18 mouse cellular contexts compared by ENCODE assay signal in the genomic region with DNA sequence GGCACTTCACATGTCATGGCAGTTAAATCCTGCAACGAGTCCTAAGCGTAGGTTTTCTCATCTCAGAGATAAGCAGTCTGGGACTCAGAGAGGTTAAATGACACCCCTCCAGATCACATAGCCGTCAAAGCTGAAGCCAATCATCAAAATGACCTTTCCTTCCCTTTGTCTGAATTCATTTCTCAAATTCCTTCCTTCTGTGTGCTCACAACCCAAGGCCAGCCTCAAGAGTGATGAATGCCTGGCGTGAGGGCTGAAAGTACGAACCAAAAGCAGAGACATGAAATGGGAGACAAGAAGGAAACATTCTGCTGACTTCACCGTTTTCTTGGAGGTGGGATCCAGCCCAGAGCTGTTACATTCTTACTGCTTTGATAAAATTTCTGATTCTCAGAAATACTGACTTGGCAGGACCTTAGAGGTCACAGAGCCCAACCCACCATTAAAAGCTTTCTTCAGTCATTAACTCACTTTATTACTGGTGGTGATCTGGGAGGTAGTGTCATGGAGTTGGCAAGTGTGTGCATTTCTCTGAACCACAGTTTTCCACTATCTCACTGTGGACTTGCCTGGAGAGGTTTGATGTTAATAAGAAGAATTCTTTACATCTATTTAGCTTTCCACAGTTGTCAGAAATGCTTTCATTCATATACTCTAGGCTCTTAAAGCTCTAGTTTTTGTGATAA. TPM values are rescaled to one million over a fixed set of nuclear protein-coding genes. Genes with fewer than 3 reads are reported as not detected.
DNase-seq lines count a peak whose midpoint lies in the region; ATAC-seq lines count a peak whose summit lies in the region.
"Had no signal": no experiment of that assay in that cellular context is flagged by ENCODE, and none has a peak within 500 bp of the region (broad histone marks: within the 10 kb centered on the region; RNA-seq: fewer than 3 reads in every experiment).

No protein-coding gene starts in this region.

- no peaks in the 10 kb centered on the region for H3K36me3 ChIP-seq in heart, embryonic 15.5 days
- no peaks in the 10 kb centered on the region for H3K36me3 ChIP-seq in limb, embryonic 10.5 days
- H3K36me3 ChIP-seq: kidney, embryonic 15.5 days; limb, embryonic 12.5 days; neural tube, embryonic 12.5 days had no signal

- peak overlapping the region; percentile 43 for H3K27ac ChIP-seq in heart, embryonic 15.5 days
- peak overlapping the region; percentile 19; the same call in 1 of the 2 replicates for H3K27ac ChIP-seq in limb, embryonic 10.5 days
- H3K27ac ChIP-seq: kidney, embryonic 15.5 days; neural tube, embryonic 12.5 days had no signal

- no peak overlapping the region for H3K9ac ChIP-seq in heart, embryonic 15.5 days
- H3K9ac ChIP-seq: kidney, embryonic 15.5 days; limb, embryonic 12.5 days; liver, postnatal 0 days; neural tube, embryonic 12.5 days had no signal

- H3K9me3 ChIP-seq in heart, embryonic 15.5 days (replicated peaks): no peaks in the 10 kb centered on the region
- H3K9me3 ChIP-seq in limb, embryonic 10.5 days (replicated peaks): no peaks in the 10 kb centered on the region
- H3K9me3 ChIP-seq: kidney, embryonic 15.5 days; limb, embryonic 12.5 days; neural tube, embryonic 12.5 days had no signal

- H3K27me3 ChIP-seq in heart, embryonic 15.5 days: no peaks in the 10 kb centered on the region
- H3K27me3 ChIP-seq in limb, embryonic 10.5 days (ENCODE audit: low read depth, poor library complexity, severe bottlenecking): no peaks in the 10 kb centered on the region
- H3K27me3 ChIP-seq: kidney, embryonic 15.5 days had no signal

- no peak for DNase-seq in heart, adult 11 months
- peak; percentile 66 for DNase-seq in Muller cell, postnatal 12 days (ENCODE audit: inconsistent ontology term)
- peak; percentile 5 for DNase-seq in NIH3T3 (ENCODE audit: low read depth)
- DNase-seq in limb, embryonic 10.5 days (ENCODE audit: low spot score): no peak
- no peak for DNase-seq in thymus, postnatal 36 days
- DNase-seq in kidney, adult 8-10 months: no peak
- DNase-seq: cerebellum, adult 9-10 months; liver, postnatal 0 days; lung, postnatal 4 days; right cerebral cortex, postnatal 25 days; thymus, adult 18-20 months had no signal

- H3K4me2 ChIP-seq in heart, embryonic 15.5 days: no peak overlapping the region
- H3K4me2 ChIP-seq: kidney, embryonic 15.5 days; limb, embryonic 12.5 days; neural tube, embryonic 12.5 days had no signal

- ATAC-seq in heart, embryonic 15.5 days (replicated peaks; ENCODE audit: insufficient number of reproducible peaks, insufficient read depth, low FRiP score, low read depth): no peak
- ATAC-seq: CD4-positive, CD25-positive, alpha-beta regulatory T cell, adult 4 months; forebrain, embryonic 14.5 days; liver, postnatal 0 days; midbrain, embryonic 16.5 days had no signal

- WGBS in heart, embryonic 15.5 days: 23% methylated on average over 6 of the region's 6 CpGs
- WGBS in limb, embryonic 10.5 days: 40% methylated on average over 6 of the region's 6 CpGs

- peaks cover 39% of the 10 kb centered on the region for H3K4me1 ChIP-seq in heart, embryonic 15.5 days (replicated peaks)
- peaks cover 21% of the 10 kb centered on the region for H3K4me1 ChIP-seq in limb, embryonic 10.5 days

- no peak overlapping the region for H3K4me3 ChIP-seq in heart, embryonic 15.5 days
- no peak overlapping the region for H3K4me3 ChIP-seq in limb, embryonic 10.5 days
- H3K4me3 ChIP-seq: kidney, embryonic 15.5 days; limb, embryonic 12.5 days; neural tube, embryonic 12.5 days had no signal

RNA-seq across cellular contexts. Expression of a gene that starts 29.5 kb away (rescaled TPM):
- polyA plus RNA-seq in heart, embryonic 15.5 days (2015; fragmentation: Nextera tagmentation; extraction: Ambion mirVana): 22.9 and 27.9 TPM in 2 replicates
- 27.3 and 37.2 TPM in 2 replicates for polyA plus RNA-seq in limb, embryonic 10.5 days (2016; fragmentation: Nextera tagmentation; extraction: Ambion mirVana)

Comparison
In these comparisons a context has a peak if more than half of its experiments do, and no peak if none do; other contexts are left out.
1. DNase-seq: peak in Muller cell, postnatal 12 days (single experiment) and NIH3T3 (single experiment); none in heart, adult 11 months (single experiment), limb, embryonic 10.5 days (single experiment), thymus, postnatal 36 days (0 of 2) and kidney, adult 8-10 months (0 of 2).